Mouse (Mus musculus): Measurements from ENCODE around the gene Slc22a21.

DNA sequence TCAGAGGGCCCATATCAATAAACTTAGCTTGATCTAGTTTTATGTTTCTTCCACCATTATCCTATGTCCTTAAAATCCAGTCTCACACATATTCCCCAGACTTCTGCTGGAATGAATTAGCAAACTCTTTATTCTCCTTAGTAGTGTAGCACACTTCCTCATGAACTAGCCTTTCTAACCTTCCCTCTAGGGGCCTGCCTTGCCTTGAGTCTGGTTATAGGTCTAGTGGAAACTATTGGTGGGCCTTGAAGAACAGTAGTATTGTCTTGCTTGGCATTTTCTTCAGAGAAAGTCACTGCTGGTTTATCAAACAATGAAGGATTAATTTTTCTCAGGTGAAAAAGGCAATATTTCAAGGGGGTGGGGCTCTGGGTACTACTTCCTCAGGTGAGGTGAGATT lies 4.6 kb downstream of the Slc22a21 start:
- no peak for TF ChIP-seq CTCF (IDR thresholded peaks at IDR 0.05; ENCODE audit: low read depth)
- TF ChIP-seq EP300 (IDR thresholded peaks at IDR 0.05; ENCODE audit: low read depth) = no peak
